In genomic region chr9:55543703-55544401, GRCm38 (mm10) we compare ENCODE assay signal across 8 mouse cellular contexts. TPM values are rescaled to one million over a fixed set of nuclear protein-coding genes. Genes with fewer than 3 reads are reported as not detected.
DNase-seq lines count a peak whose midpoint lies in the region; ATAC-seq and TF ChIP-seq lines count a peak whose summit lies in the region.
"Had no signal": no experiment of that assay in that cellular context is flagged by ENCODE, and none has a peak within 500 bp of the region (broad histone marks: within the 10 kb centered on the region; RNA-seq: fewer than 3 reads in every experiment).

No protein-coding gene starts in this region.

- peak; percentile 14; the same call in 1 of the 2 replicates for ATAC-seq in granulocyte monocyte progenitor cell, adult 5-6 weeks (replicated peaks; ENCODE audit: poor library complexity, severe bottlenecking)
- 0 out of 2 replicates have a peak, but pooled peaks have one; percentile 26 for ATAC-seq in lung, embryonic 16.5 days (ENCODE audit: low read depth)

- H3K27me3 ChIP-seq in testis, adult 2 months (ENCODE audit: control insufficient read depth, insufficient read depth, low read length), result peaks cover 9% of the 10 kb centered on the region
- peaks cover 85% of the 10 kb centered on the region for H3K27me3 ChIP-seq in lung, embryonic 16.5 days (ENCODE audit: control insufficient read depth, insufficient read depth, low read depth, low read length)
- 0 out of 2 replicates have a peak, but pooled peaks cover 5% of the 10 kb centered on the region for H3K27me3 ChIP-seq in splenic B cell, adult 2 months (ENCODE audit: control insufficient read depth, insufficient read depth, low read length, poor library complexity, severe bottlenecking)

- no peak overlapping the region for H3K27ac ChIP-seq in testis, adult 2 months (ENCODE audit: control insufficient read depth, insufficient read depth, low read depth, low read length)
- no peak overlapping the region for H3K27ac ChIP-seq in lung, embryonic 16.5 days (ENCODE audit: low read length)

- H3K9me3 ChIP-seq in lung, embryonic 16.5 days (ENCODE audit: control insufficient read depth, low read length), result peaks cover 6% of the 10 kb centered on the region

- WGBS in lung, embryonic 16.5 days, result 4% methylated on average over 46 of the region's 46 CpGs

- no peaks in the 10 kb centered on the region for H3K36me3 ChIP-seq in testis, adult 2 months (ENCODE audit: control insufficient read depth, insufficient read depth, low read length)
- no peaks in the 10 kb centered on the region for H3K36me3 ChIP-seq in lung, embryonic 16.5 days (ENCODE audit: control insufficient read depth, insufficient read depth, low read length)
- no peaks in the 10 kb centered on the region for H3K36me3 ChIP-seq in splenic B cell, adult 2 months (ENCODE audit: control insufficient read depth, insufficient read depth, low read length, poor library complexity, severe bottlenecking)

- peak overlapping the region; percentile 94 for H3K4me3 ChIP-seq in testis, adult 2 months (ENCODE audit: control insufficient read depth, low read depth, low read length)
- peak overlapping the region; percentile 29; the same call in 1 of the 2 replicates for H3K4me3 ChIP-seq in lung, embryonic 16.5 days (ENCODE audit: low read length)

- DNase-seq in testis, postnatal 10 days (ENCODE audit: low spot score), result no peak
- peak; percentile 27 to 66 for DNase-seq in cerebellum, postnatal 36 days
- peak; percentile 75 for DNase-seq in kidney, adult 18-20 months
- peak; percentile 59 for DNase-seq in splenic B cell, adult 2 months (ENCODE audit: low read depth, low spot score)

- H3K4me2 ChIP-seq in lung, embryonic 16.5 days (ENCODE audit: low read depth, low read length), result peak overlapping the region; percentile 42

- H3K9ac ChIP-seq in lung, embryonic 16.5 days (ENCODE audit: low read length), result no peak overlapping the region

- peaks cover 43% of the 10 kb centered on the region for H3K4me1 ChIP-seq in testis, adult 2 months (ENCODE audit: control insufficient read depth, insufficient read depth, low read length)
- H3K4me1 ChIP-seq in lung, embryonic 16.5 days (replicated peaks; ENCODE audit: control insufficient read depth, insufficient read depth, low read length), result peaks cover 36% of the 10 kb centered on the region

- no peak for TF ChIP-seq CTCF in testis, adult 2 months (IDR thresholded peaks at IDR 0.05; ENCODE audit: control insufficient read depth, insufficient read depth, insufficient replicate concordance, low read depth, low read length)

- no peak for TF ChIP-seq POLR2A in testis, adult 2 months (IDR thresholded peaks at IDR 0.05; ENCODE audit: control insufficient read depth, low read depth, low read length)

RNA-seq across cellular contexts. Expression of gene Isl2, which starts 5.4 kb away (rescaled TPM):
- 0.30 and 0.43 TPM in 2 replicates for polyA plus RNA-seq in testis, adult 2 months (2012; rRNA removed)
- not detected in 2 replicates for total RNA-seq in granulocyte monocyte progenitor cell, adult 5-6 weeks (2014; fragmentation: Nextera tagmentation)
- total RNA-seq in granulocyte monocyte progenitor cell, adult 5-6 weeks (2017), result not detected in 2 replicates
- 0.31 TPM in 1 of 2 replicates, not detected in the other for polyA plus RNA-seq in lung, embryonic 16.5 days (2015; fragmentation: Nextera tagmentation; extraction: Ambion mirVana)
- total RNA-seq: left cerebral cortex, adult 8-10 months had no signal

RNA-seq across cellular contexts. Expression of gene Etfa, which starts 31.8 kb away (rescaled TPM):
- 13.7 and 16.7 TPM in 2 replicates for polyA plus RNA-seq in testis, adult 2 months (2012; rRNA removed)
- 79.9 and 109 TPM in 2 replicates for total RNA-seq in granulocyte monocyte progenitor cell, adult 5-6 weeks (2014; fragmentation: Nextera tagmentation)
- total RNA-seq in granulocyte monocyte progenitor cell, adult 5-6 weeks (2017), result 67.4 and 84.7 TPM in 2 replicates
- 216 and 219 TPM in 2 replicates for polyA plus RNA-seq in lung, embryonic 16.5 days (2015; fragmentation: Nextera tagmentation; extraction: Ambion mirVana)

Comparison
In these comparisons a context has a peak if more than half of its experiments do, and no peak if none do; other contexts are left out.
1. RNA of gene Etfa, which starts 31.8 kb away (polyA plus RNA-seq): 216 to 219 TPM in lung, embryonic 16.5 days; 13.7 to 16.7 TPM in testis, adult 2 months; every median in the first group is over 10 times any median in the second.